Mouse (Mus musculus): ENCODE measurements around the gene Arhgap5.

DNA sequence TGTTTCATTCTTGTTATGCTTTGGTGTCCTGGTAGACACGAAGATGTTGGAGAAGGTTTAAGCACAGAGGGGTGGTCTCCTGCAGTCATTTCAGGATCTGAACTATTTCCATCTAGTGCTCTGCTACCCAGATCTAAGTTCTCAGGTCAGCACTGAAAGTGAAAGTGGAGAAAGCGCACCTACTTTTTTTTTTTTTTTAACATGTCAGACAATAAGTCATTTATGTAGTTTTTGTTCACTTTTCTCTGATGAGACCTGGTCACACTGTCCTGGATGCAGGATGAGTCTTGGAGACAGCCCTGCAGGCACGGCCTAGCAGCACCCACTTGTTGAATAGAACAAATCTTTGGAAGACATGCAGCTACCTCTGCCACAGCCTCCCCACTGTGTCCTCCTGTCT lies 111.9 kb downstream of the Arhgap5 start:
- TF ChIP-seq CTCF (IDR thresholded peaks at IDR 0.05; ENCODE audit: low read depth, low read length) (no peak), POLR2A (IDR thresholded peaks at IDR 0.05; ENCODE audit: insufficient read depth, low read length) (no peak), EP300 (IDR thresholded peaks at IDR 0.05; ENCODE audit: insufficient read depth, low read depth, low read length) (no peak)
